In genomic region chr6:137143818-137144525, GRCm38 (mm10) we compare ENCODE assay signal across 12 mouse cellular contexts. TPM values are rescaled to one million over a fixed set of nuclear protein-coding genes. Genes with fewer than 3 reads are reported as not detected.
DNase-seq lines count a peak whose midpoint lies in the region; ATAC-seq and TF ChIP-seq lines count a peak whose summit lies in the region.
"Had no signal": no experiment of that assay in that cellular context is flagged by ENCODE, and none has a peak within 500 bp of the region (broad histone marks: within the 10 kb centered on the region; RNA-seq: fewer than 3 reads in every experiment).

No protein-coding gene starts in this region.

- H3K27ac ChIP-seq in heart, embryonic 16.5 days (ENCODE audit: low read length), result peak overlapping the region; percentile 27; the same call in 1 of the 2 replicates
- no peak overlapping the region for H3K27ac ChIP-seq in heart, embryonic 11.5 days (ENCODE audit: low read depth, low read length)
- H3K27ac ChIP-seq in lung, postnatal 0 days (ENCODE audit: low read length), result peak overlapping the region; percentile 65; the same call in 1 of the 2 replicates
- H3K27ac ChIP-seq in embryonic facial prominence, embryonic 14.5 days (replicated peaks; ENCODE audit: low read depth, low read length), result peak overlapping the region; percentile 39; the same call in 1 of the 2 replicates
- peak overlapping the region; percentile 66 for H3K27ac ChIP-seq in stomach, embryonic 14.5 days (ENCODE audit: low read length)
- H3K27ac ChIP-seq: liver, embryonic 14.5 days had no signal

- no peak overlapping the region for H3K9ac ChIP-seq in heart, embryonic 16.5 days (ENCODE audit: low read length)
- no peak overlapping the region for H3K9ac ChIP-seq in heart, embryonic 11.5 days (ENCODE audit: low read depth, low read length)
- H3K9ac ChIP-seq in lung, postnatal 0 days (replicated peaks; ENCODE audit: low read depth), result no peak overlapping the region
- no peak overlapping the region for H3K9ac ChIP-seq in embryonic facial prominence, embryonic 14.5 days (ENCODE audit: low read depth, low read length)
- no peak overlapping the region for H3K9ac ChIP-seq in stomach, embryonic 14.5 days (replicated peaks; ENCODE audit: low read depth, low read length)
- H3K9ac ChIP-seq: liver, embryonic 14.5 days had no signal

- no peaks in the 10 kb centered on the region for H3K27me3 ChIP-seq in heart, embryonic 16.5 days (ENCODE audit: control insufficient read depth, insufficient read depth, low read length)
- no peaks in the 10 kb centered on the region for H3K27me3 ChIP-seq in heart, embryonic 11.5 days (ENCODE audit: control insufficient read depth, insufficient read depth, low read length)
- H3K27me3 ChIP-seq in lung, postnatal 0 days (replicated peaks; ENCODE audit: insufficient read depth, low read length), result no peaks in the 10 kb centered on the region
- H3K27me3 ChIP-seq in embryonic facial prominence, embryonic 14.5 days (replicated peaks; ENCODE audit: control insufficient read depth, insufficient read depth, low read length), result no peaks in the 10 kb centered on the region
- no peaks in the 10 kb centered on the region for H3K27me3 ChIP-seq in stomach, embryonic 14.5 days (ENCODE audit: control insufficient read depth, insufficient read depth, low read length)

- TF ChIP-seq CTCF in lung, postnatal 0 days (IDR thresholded peaks at IDR 0.05), result peak; percentile 46
- no peak for TF ChIP-seq CTCF in lung, adult 2 months (IDR thresholded peaks at IDR 0.05; ENCODE audit: insufficient read depth, low read length)

- DNase-seq in lung, postnatal 0 days (ENCODE audit: low spot score), result peak; percentile 58
- DNase-seq in lung, adult 2 months, result no peak
- DNase-seq in embryonic facial prominence, embryonic 14.5 days (ENCODE audit: low spot score), result no peak
- DNase-seq in spleen, postnatal 36 days (ENCODE audit: low spot score in 2 of 2), result no peak
- no peak for DNase-seq in left cerebral cortex, postnatal 25 days (ENCODE audit: low spot score in 2 of 2)

- H3K4me1 ChIP-seq in heart, embryonic 16.5 days (ENCODE audit: control insufficient read depth, insufficient read depth, low read length), result peaks cover 20% of the 10 kb centered on the region
- peaks cover 30% of the 10 kb centered on the region for H3K4me1 ChIP-seq in heart, embryonic 11.5 days (ENCODE audit: control insufficient read depth, insufficient read depth, low read length)
- H3K4me1 ChIP-seq in lung, postnatal 0 days (ENCODE audit: insufficient read depth, low read depth, low read length), result peaks cover 4% of the 10 kb centered on the region; the same call in 1 of the 2 replicates
- H3K4me1 ChIP-seq in lung, adult 2 months (ENCODE audit: control insufficient read depth, insufficient read depth, low read length), result peaks cover 7% of the 10 kb centered on the region
- H3K4me1 ChIP-seq in embryonic facial prominence, embryonic 14.5 days (ENCODE audit: control insufficient read depth, insufficient read depth, low read length), result peaks cover 10% of the 10 kb centered on the region
- peaks cover 28% of the 10 kb centered on the region for H3K4me1 ChIP-seq in stomach, embryonic 14.5 days (ENCODE audit: control insufficient read depth, insufficient read depth, low read length)

- no peak for TF ChIP-seq POLR2A in lung, adult 2 months (IDR thresholded peaks at IDR 0.05; ENCODE audit: borderline replicate concordance, extremely low read depth, low read depth, low read length)

- intact Hi-C loops in left cerebral cortex, postnatal 25 days (cut with DNase I), result no loop called here

- 72% methylated on average over 7 of the region's 7 CpGs for WGBS in heart, embryonic 16.5 days
- 60% methylated on average over 7 of the region's 7 CpGs for WGBS in heart, embryonic 11.5 days (ENCODE audit: insufficient replicate concordance)
- WGBS in lung, postnatal 0 days, result 54% methylated on average over 7 of the region's 7 CpGs
- 55% methylated on average over 7 of the region's 7 CpGs for WGBS in lung, adult 2 months
- 80% methylated on average over 7 of the region's 7 CpGs for WGBS in embryonic facial prominence, embryonic 14.5 days
- WGBS in stomach, embryonic 14.5 days, result 63% methylated on average over 7 of the region's 7 CpGs

- no peak for TF ChIP-seq EP300 in lung, postnatal 0 days (IDR thresholded peaks at IDR 0.05)

- H3K4me3 ChIP-seq in heart, embryonic 16.5 days (ENCODE audit: low read length), result no peak overlapping the region
- H3K4me3 ChIP-seq in heart, embryonic 11.5 days (ENCODE audit: low read depth, low read length), result no peak overlapping the region
- H3K4me3 ChIP-seq in lung, postnatal 0 days (ENCODE audit: low read depth, low read length), result no peak overlapping the region
- no peak overlapping the region for H3K4me3 ChIP-seq in lung, adult 2 months (replicated peaks; ENCODE audit: extremely low read depth, low read depth, low read length)
- no peak overlapping the region for H3K4me3 ChIP-seq in embryonic facial prominence, embryonic 14.5 days (ENCODE audit: low read depth, low read length)
- H3K4me3 ChIP-seq in stomach, embryonic 14.5 days (ENCODE audit: low read depth, low read length), result no peak overlapping the region

- H3K36me3 ChIP-seq in heart, embryonic 16.5 days (ENCODE audit: control insufficient read depth, insufficient read depth), result no peaks in the 10 kb centered on the region
- no peaks in the 10 kb centered on the region for H3K36me3 ChIP-seq in heart, embryonic 11.5 days (ENCODE audit: control insufficient read depth, insufficient read depth, low read length)
- no peaks in the 10 kb centered on the region for H3K36me3 ChIP-seq in lung, postnatal 0 days (ENCODE audit: insufficient read depth, low read length)
- peaks cover 5% of the 10 kb centered on the region; the same call in 1 of the 2 replicates for H3K36me3 ChIP-seq in embryonic facial prominence, embryonic 14.5 days (ENCODE audit: control insufficient read depth, insufficient read depth, low read length)
- H3K36me3 ChIP-seq in stomach, embryonic 14.5 days (ENCODE audit: control insufficient read depth, insufficient read depth, low read length), result no peaks in the 10 kb centered on the region

- no peaks in the 10 kb centered on the region for H3K9me3 ChIP-seq in heart, embryonic 16.5 days (replicated peaks; ENCODE audit: control insufficient read depth, low read length)
- no peaks in the 10 kb centered on the region for H3K9me3 ChIP-seq in heart, embryonic 11.5 days (replicated peaks; ENCODE audit: control insufficient read depth, low read length)
- H3K9me3 ChIP-seq in lung, postnatal 0 days (ENCODE audit: low read length), result no peaks in the 10 kb centered on the region
- H3K9me3 ChIP-seq in embryonic facial prominence, embryonic 14.5 days (ENCODE audit: control insufficient read depth, low read length), result no peaks in the 10 kb centered on the region
- no peaks in the 10 kb centered on the region for H3K9me3 ChIP-seq in stomach, embryonic 14.5 days (ENCODE audit: control insufficient read depth, low read depth, low read length)

- ATAC-seq in heart, embryonic 16.5 days (replicated peaks; ENCODE audit: extremely low read depth, insufficient read depth, low FRiP score), result no peak
- no peak for ATAC-seq in heart, embryonic 11.5 days (replicated peaks; ENCODE audit: insufficient number of reproducible peaks, low FRiP score, low TSS enrichment)
- peak; percentile 6 for ATAC-seq in lung, postnatal 0 days
- no peak for ATAC-seq in embryonic facial prominence, embryonic 14.5 days (ENCODE audit: low read depth)
- ATAC-seq in stomach, embryonic 14.5 days (ENCODE audit: insufficient number of reproducible peaks, insufficient read depth, low FRiP score, low read depth), result no peak
- ATAC-seq: activated CD4-positive, CD25-positive, alpha-beta regulatory T cell, adult 4 months; hindbrain, embryonic 16.5 days had no signal

- no peak overlapping the region for H3K4me2 ChIP-seq in heart, embryonic 16.5 days (ENCODE audit: low read depth, low read length)
- no peak overlapping the region for H3K4me2 ChIP-seq in heart, embryonic 11.5 days
- no peak overlapping the region for H3K4me2 ChIP-seq in lung, postnatal 0 days (replicated peaks; ENCODE audit: low read depth, low read length)
- no peak overlapping the region for H3K4me2 ChIP-seq in embryonic facial prominence, embryonic 14.5 days (ENCODE audit: low read depth, low read length)
- no peak overlapping the region for H3K4me2 ChIP-seq in stomach, embryonic 14.5 days (replicated peaks; ENCODE audit: low read depth, low read length)

RNA-seq across cellular contexts. Expression of gene Rerg, which starts 26.3 kb away (rescaled TPM):
- 4.9 and 5.5 TPM in 2 replicates for polyA plus RNA-seq in heart, embryonic 16.5 days (2015; fragmentation: Nextera tagmentation; extraction: Ambion mirVana)
- 4.4 and 4.6 TPM in 2 replicates for polyA plus RNA-seq in heart, embryonic 11.5 days (2014; fragmentation: Nextera tagmentation; extraction: Ambion mirVana)
- 33.4 and 42.9 TPM in 2 replicates for polyA plus RNA-seq in lung, postnatal 0 days (2015; fragmentation: Nextera tagmentation; extraction: Ambion mirVana)
- 9.2 and 14.8 TPM in 2 replicates for polyA plus RNA-seq in lung, adult 2 months (2012; rRNA removed)
- polyA plus RNA-seq in embryonic facial prominence, embryonic 14.5 days (2014; fragmentation: Nextera tagmentation; extraction: Ambion mirVana), result 23.1 and 26.0 TPM in 2 replicates
- polyA plus RNA-seq in stomach, embryonic 14.5 days (2014; fragmentation: Nextera tagmentation; extraction: Ambion mirVana), result 32.6 and 36.5 TPM in 2 replicates
- total RNA-seq in left cerebral cortex, postnatal 25 days (2021), result 10 to 100 TPM in 1 of 2 experiments, 1 to 10 TPM in 1; 7.9 to 12.2 TPM
- total RNA-seq: common myeloid progenitor, adult 5-6 weeks had no signal
- polyA plus RNA-seq: activated CD4-positive, CD25-positive, alpha-beta regulatory T cell, adult 4 months had no signal
